Mouse (Mus musculus) heart, embryonic 12.5 days (tissue): ENCODE results near the gene Siae. TPM values are rescaled to one million over a fixed set of nuclear protein-coding genes. Genes with fewer than 3 reads are reported as not detected.

ENCODE experiments used
- ATAC-seq: fragments of 200-750 bp; cut with Nextera tagmentation; 2 replicates; pipeline ENCODE4 v1.8.0; 2017; ENCODE audit warnings: moderate TSS enrichment, moderate library complexity; ENCODE audit not compliant: insufficient number of reproducible peaks, low FRiP score
- H3K27ac ChIP-seq: fragments of 300-500 bp; sonication (generic); 2 replicates; pipeline ENCODE4 v1.5.1; 2016; ENCODE audit warnings: mild to moderate bottlenecking, moderate library complexity; ENCODE audit not compliant: poor library complexity, severe bottlenecking
- H3K27me3 ChIP-seq: fragments of 300-500 bp; sonication (generic); replicated peaks from 2 replicates; pipeline ENCODE4 v1.6.1; 2016; ENCODE audit warnings: mild to moderate bottlenecking, moderate library complexity
- H3K36me3 ChIP-seq: fragments of 300-500 bp; sonication (generic); 2 replicates; pipeline ENCODE4 v1.6.1; 2016; ENCODE audit warnings: mild to moderate bottlenecking, moderate library complexity
- H3K4me1 ChIP-seq: fragments of 300-500 bp; sonication (generic); replicated peaks from 2 replicates; pipeline ENCODE4 v1.6.1; 2016; ENCODE audit warnings: mild to moderate bottlenecking
- H3K4me2 ChIP-seq: fragments of 300-500 bp; sonication (generic); 2 replicates; pipeline ENCODE4 v1.6.1; 2016; ENCODE audit warnings: mild to moderate bottlenecking, moderate library complexity
- H3K4me3 ChIP-seq: fragments of 300-500 bp; sonication (generic); 2 replicates; pipeline ENCODE4 v1.5.1; 2016; ENCODE audit warnings: mild to moderate bottlenecking
- H3K9ac ChIP-seq: fragments of 300-500 bp; sonication (generic); 2 replicates; pipeline ENCODE4 v1.6.1; 2016; ENCODE audit warnings: mild to moderate bottlenecking, moderate library complexity
- H3K9me3 ChIP-seq: fragments of 300-500 bp; sonication (generic); replicated peaks from 2 replicates; pipeline ENCODE4 v1.6.1; 2016; ENCODE audit warnings: mild to moderate bottlenecking, moderate library complexity
- WGBS: fragments of 180-500 bp; shearing (Covaris S2); methylation state at CpG from one replicate; pipeline ENCODE4 v1.1.7; 2016; 5-methylcytosine and 5-hydroxymethylcytosine counted together
- polyA plus RNA-seq: library from polyadenylated mRNA; unstranded; fragments of >200 nt; fragmentation: Nextera tagmentation; extraction: Ambion mirVana; gene quantifications from 2 replicates; pipeline ENCODE4 v1.2.1, GENCODE M21; 2016

Gene Siae
- polyA plus RNA-seq, 1 experiment from 2014 or later = 11.1 TPM

DNA sequence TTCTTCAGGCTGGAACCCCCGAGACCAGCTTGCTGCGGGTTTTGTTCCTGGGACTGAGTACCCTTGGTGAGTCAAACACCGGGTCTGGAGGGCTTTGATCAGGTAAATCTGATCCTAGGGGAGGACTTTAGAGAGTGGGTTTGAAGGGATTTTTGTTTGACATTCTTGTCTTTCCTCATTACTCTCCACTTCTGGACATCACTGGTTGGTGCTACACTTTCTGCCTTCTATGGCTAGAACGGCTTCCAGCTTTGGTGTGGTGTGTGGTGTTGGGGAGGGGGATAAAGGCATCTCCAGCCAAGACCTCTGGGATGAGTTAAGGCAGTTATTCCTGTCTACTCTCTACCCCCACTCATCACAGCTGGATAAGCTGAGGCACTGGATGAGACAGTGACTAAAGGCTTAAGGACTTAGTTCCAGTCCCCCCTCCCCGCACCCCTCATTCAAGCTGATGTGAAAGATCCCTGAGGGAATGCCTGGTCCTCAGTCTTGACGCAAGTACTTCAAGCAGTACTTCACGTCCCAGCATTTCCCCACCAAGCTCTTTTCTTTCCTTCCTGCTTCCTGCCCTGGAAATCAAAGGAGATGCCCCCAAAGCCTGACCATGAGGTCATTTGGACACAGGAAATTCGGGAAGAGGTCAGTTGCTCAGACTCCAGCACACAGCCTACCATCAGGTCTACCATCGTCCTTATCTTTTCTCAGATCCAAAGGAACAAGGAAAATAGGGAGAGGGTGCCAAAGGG is 27.1 kb upstream of the Siae start:
- no peaks in the 10 kb centered on the region for H3K9me3 ChIP-seq
- H3K4me3 ChIP-seq = peak overlapping the region; percentile 49
- H3K36me3 ChIP-seq = peaks cover 6% of the 10 kb centered on the region
- ATAC-seq = no peak
- H3K4me1 ChIP-seq = peaks cover 41% of the 10 kb centered on the region
- H3K4me2 ChIP-seq = peak overlapping the region; percentile 86
- WGBS = 25% methylated on average over 9 of the region's 9 CpGs
- H3K27ac ChIP-seq = peak overlapping the region; percentile 78
- peak overlapping the region; percentile 73 for H3K9ac ChIP-seq
- H3K27me3 ChIP-seq = peaks cover 17% of the 10 kb centered on the region

DNA sequence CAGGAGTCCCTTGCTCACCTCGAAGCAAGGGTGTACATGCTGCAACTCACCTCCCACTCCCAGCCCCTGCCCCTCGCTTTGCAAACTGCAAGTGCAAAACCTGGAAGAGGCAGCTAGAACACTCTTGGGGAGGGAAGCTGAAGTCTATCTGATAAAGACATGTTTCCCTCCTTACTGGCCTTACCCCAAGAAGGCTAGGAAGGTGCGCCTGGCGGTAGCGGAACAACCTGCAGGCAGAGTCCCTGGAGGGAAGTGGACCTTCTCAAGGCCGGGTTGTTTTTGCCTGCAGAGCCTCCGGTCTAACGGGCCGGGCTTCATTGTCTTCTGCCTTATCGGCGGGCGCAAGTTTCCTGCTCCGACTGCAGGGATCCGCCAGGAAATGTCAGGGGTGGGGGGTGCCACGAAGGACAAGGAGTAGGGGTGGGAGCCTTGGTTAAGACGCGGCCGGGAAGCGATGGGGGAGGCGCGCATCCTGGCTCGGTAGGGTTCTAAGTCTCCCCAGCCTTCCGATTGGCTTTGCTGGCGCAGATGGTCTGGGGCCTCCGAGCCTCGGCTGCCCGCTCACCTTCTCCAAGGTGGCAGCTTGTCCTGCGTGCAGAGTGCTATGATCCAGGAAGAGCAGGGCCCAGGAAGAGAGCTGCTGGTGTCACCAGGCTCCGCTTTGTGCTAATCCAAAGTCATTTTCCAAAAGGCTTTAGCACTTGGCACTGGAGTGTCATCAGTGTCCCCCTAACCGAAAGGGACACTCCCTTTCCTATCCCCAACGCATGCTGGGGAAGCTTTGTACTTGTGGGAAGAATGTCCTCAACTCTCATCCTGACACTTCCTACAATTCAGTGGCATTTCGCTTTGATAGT is 25.2 kb upstream of the Siae start:
- H3K27me3 ChIP-seq = peaks cover 17% of the 10 kb centered on the region
- peak overlapping the region; percentile 78 for H3K27ac ChIP-seq
- ATAC-seq = peak; percentile 75

DNA sequence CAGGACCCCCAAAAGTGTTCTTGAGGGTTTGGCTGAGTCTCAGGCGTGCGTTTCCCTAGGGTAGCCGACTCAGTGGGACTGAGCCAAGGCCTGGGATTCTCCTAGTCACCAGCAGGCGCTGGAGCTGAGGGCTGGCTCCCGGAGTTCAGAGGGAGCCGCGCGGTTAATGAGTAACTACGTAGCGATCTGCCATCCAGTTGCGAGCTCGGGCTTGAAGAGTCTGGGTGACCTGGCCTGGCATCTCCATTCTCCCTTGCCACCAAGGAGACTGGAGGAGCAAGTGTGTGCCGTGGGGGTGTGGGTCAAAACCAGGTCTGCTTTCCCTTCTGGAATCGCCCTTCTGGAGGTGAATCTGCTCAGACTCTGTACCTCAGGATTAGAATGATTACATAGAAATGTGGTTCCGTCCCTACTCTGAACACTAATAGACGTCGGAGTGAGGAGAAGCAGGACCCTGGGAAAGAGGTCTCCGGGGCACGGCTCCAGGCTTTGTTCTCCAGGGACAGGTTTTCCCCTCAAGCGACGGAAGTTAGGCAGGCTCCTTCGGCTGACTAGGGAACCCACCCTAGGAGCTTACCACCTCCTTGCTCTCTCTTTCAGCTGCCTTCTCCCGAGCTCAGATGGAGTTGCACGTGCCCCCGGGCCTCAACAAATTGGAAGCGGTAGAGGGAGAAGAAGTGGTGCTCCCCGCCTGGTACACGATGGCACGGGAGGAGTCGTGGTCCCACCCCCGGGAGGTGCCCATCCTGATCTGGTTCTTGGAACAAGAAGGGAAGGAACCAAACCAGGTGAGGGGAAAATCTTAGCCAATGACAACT is 24.4 kb upstream of the Siae start:
- peak; percentile 46 for ATAC-seq
- 3% methylated on average over 31 of the region's 31 CpGs for WGBS

More for the DNA sequence above, 25.2 kb upstream of the Siae start:
- peaks cover 38% of the 10 kb centered on the region for H3K4me1 ChIP-seq
- peak overlapping the region; percentile 86 for H3K4me2 ChIP-seq
- no peaks in the 10 kb centered on the region for H3K9me3 ChIP-seq
- peak overlapping the region; percentile 73 for H3K9ac ChIP-seq
- H3K4me3 ChIP-seq = peak overlapping the region; percentile 49
- 0 out of 2 replicates have a peak, but pooled peaks cover 4% of the 10 kb centered on the region for H3K36me3 ChIP-seq
- under 1% methylated on average over 32 of the region's 32 CpGs for WGBS

DNA sequence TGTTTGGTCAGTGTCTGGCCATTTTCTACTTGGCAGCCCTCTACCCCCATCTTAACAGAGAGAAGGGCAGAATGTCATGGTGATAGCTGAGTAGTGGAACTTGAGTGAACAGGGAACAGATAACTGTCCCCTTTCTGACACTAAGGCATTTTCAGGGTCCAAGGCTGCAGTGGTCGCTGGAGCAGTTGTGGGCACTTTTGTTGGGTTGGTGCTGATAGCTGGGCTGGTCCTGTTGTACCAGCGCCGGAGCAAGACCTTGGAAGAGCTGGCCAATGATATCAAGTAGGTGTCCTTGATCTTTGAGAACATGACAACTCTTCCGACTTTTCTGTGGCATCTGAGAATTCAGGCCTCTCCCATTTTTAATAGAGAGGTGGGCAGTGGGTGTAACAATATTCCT is 18.6 kb upstream of the Siae start:
- H3K9ac ChIP-seq = no peak overlapping the region
- WGBS = 60% methylated on average over 4 of the region's 4 CpGs
- peaks cover 12% of the 10 kb centered on the region; the same call in 1 of the 2 replicates for H3K27me3 ChIP-seq
- H3K36me3 ChIP-seq = peaks cover 6% of the 10 kb centered on the region; the same call in 1 of the 2 replicates
- H3K4me1 ChIP-seq = peaks cover 24% of the 10 kb centered on the region
- no peak overlapping the region for H3K27ac ChIP-seq
- no peak overlapping the region for H3K4me3 ChIP-seq
- H3K4me2 ChIP-seq = no peak overlapping the region
- H3K9me3 ChIP-seq = no peaks in the 10 kb centered on the region
- no peak for ATAC-seq

More for the DNA sequence above, 24.4 kb upstream of the Siae start:
- Histone ChIP-seq H3K4me2 (peak overlapping the region; percentile 86), H3K9me3 (no peaks in the 10 kb centered on the region), H3K27me3 (peaks cover 17% of the 10 kb centered on the region), H3K27ac (peak overlapping the region; percentile 78), H3K4me3 (peak overlapping the region; percentile 49), H3K36me3 (peaks cover 6% of the 10 kb centered on the region; the same call in 1 of the 2 replicates), H3K9ac (peak overlapping the region; percentile 73), H3K4me1 (peaks cover 37% of the 10 kb centered on the region)

DNA sequence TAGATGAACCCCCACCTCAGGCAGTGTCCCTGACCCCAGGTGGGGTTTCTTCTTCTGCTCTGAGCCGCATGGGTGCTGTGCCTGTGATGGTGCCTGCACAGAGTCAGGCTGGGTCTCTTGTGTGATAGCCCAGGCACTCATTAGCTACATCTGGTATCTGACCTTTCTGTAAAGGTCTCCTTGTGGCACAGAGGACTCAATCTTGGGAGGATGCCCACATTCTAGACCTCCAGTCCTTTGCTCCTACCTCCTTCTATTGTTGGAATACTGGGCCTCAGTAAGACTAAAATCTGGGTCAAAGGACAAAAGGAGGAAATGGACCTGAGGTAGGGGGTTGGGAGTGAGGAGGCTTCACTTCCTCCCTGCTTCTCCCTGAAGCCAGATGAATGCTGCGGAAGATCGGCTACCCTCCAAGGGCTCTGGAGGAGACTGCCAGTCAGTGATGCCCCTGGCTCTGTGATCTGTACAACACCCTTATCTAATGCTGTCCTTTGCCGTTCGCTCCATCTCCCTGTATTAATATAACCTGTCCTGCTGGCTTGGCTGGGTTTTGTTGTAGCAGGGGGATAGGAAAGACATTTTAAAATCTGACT is 17.7 kb upstream of the Siae start:
- peaks cover 23% of the 10 kb centered on the region for H3K4me1 ChIP-seq
- no peak overlapping the region for H3K4me3 ChIP-seq
- no peaks in the 10 kb centered on the region for H3K9me3 ChIP-seq
- H3K36me3 ChIP-seq = peaks cover 6% of the 10 kb centered on the region; the same call in 1 of the 2 replicates
- peak; percentile 13; the same call in 1 of the 2 replicates for ATAC-seq
- 56% methylated on average over 5 of the region's 5 CpGs for WGBS
- H3K27me3 ChIP-seq = peaks cover 12% of the 10 kb centered on the region; the same call in 1 of the 2 replicates
- no peak overlapping the region for H3K4me2 ChIP-seq
- H3K27ac ChIP-seq = no peak overlapping the region
- H3K9ac ChIP-seq = no peak overlapping the region

DNA sequence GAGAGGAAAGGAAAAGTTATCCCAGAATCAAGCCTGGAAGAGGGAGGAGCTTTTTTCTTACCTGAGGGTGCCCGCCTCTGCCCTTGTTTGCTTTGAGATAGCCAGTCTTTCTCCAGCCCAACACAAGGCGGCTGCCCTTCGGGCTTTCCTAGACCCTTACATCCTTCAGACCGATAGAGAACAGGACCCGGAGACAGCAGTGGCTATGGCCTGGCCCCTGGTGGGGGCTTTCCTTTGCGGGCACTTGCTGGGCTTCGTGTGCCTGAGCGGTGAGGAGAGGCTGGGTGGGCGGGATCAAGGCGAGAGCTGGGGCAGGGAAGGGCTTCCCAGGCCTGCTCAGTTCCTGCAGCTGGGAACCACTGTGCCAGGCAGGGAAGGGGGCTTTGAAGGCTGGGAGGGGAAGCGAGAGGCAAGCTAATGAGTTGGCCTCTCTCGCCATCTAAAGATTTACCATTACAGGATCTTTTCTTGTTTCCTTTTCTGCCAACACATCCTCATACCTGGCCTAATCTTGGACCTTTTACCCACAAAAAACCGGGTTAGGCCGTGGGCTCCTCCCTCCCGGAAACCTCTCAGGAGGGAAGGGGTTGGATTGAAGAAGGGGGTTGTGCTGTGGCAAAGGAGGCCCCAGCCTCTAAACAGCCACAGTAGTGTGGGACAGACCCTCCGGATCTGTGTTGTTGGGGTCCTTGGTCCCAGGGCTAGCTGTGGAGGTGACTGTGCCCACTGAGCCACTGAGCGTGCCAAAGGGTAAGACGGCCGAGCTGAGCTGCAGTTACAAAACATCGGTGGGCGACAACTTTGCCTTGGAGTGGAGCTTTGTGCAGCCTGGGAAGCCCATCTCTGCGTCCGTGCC is 16.1 kb upstream of the Siae start, which contains the start of gene Vsig2:
TSS of gene Vsig2 (plus strand) at position 86 of the 856 bp plus-strand sequence.
- Histone ChIP-seq H3K4me3 (no peak within 1 kb of the TSS), H3K27me3 (peaks cover 12% of the 10 kb centered on the region; the same call in 1 of the 2 replicates), H3K27ac (no peak within 1 kb of the TSS), H3K4me2 (no peak within 1 kb of the TSS), H3K9me3 (no peaks in the 10 kb centered on the region), H3K4me1 (peaks cover 28% of the 10 kb centered on the region), H3K36me3 (peaks cover 6% of the 10 kb centered on the region; the same call in 1 of the 2 replicates), H3K9ac (no peak within 1 kb of the TSS)
- WGBS = 51% methylated on average over 23 of the region's 23 CpGs
- no peak for ATAC-seq

DNA sequence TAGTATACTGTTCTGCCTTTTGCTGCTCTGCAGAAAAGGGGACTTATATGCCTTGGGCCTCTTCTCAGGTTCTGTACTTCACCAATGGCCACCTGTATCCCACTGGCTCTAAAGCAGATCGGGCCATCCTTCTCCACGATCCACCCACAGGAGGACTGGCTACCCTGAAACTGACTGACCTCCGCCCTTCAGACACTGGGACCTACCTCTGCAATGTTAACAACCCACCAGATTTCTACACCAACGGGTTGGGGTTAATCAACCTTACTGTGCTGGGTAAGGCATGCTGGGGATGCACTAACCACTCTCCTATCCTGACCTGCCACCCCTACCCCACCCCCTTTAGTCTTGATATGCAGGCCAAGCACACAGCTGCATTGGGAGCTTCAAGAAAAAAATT is 15.3 kb upstream of the Siae start:
- Histone ChIP-seq H3K9me3 (no peaks in the 10 kb centered on the region), H3K4me3 (no peak overlapping the region), H3K27me3 (peaks cover 14% of the 10 kb centered on the region), H3K27ac (no peak overlapping the region), H3K36me3 (peaks cover 6% of the 10 kb centered on the region; the same call in 1 of the 2 replicates), H3K4me1 (peaks cover 33% of the 10 kb centered on the region), H3K9ac (no peak overlapping the region), H3K4me2 (no peak overlapping the region)
- 86% methylated on average over 4 of the region's 4 CpGs for WGBS
- ATAC-seq = no peak

DNA sequence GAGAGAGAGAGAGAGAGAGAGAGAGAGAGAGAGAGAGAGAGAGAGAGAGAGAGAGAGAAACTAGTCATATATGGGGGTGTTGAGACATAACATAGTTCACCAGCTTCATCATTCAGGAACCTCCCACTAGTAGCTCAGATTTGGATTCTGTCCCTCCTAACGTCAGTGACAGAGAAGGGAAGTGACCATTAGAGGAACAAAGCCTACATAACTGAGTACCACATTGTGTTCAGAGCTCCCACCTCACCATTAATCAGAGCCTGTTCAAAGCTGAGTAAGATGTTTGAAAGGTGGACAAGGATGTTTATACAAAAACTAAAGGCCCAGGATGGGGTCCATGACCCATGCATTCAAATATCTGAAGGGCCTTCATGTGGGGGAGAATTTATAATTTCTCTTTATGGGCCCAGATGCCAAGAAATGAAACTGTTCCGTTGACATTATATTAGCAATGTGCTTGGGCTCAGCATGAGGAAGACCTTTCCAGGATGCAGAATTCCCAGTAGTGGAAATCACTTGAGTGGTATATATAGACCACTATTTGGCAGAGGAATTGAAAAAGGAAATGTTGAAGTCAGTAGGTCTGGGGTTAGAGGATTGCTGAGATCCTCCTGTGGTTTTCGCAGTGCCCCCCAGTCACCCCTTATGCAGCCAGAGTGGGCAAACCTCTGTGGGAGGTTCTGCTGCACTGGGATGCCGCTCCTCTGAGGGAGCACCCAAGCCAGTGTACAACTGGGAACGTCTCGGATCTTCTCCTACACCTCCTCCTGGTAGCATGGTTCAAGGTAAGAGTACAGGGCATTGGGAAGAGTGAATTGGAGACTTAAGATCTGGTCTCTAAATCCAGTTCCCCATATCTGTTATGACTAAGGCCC is 14.6 kb upstream of the Siae start:
- Histone ChIP-seq H3K9ac (no peak overlapping the region), H3K4me3 (no peak overlapping the region), H3K27me3 (peaks cover 21% of the 10 kb centered on the region), H3K4me1 (peaks cover 40% of the 10 kb centered on the region), H3K36me3 (peaks cover 4% of the 10 kb centered on the region; the same call in 1 of the 2 replicates), H3K9me3 (no peaks in the 10 kb centered on the region), H3K27ac (no peak overlapping the region), H3K4me2 (no peak overlapping the region)
- WGBS = 79% methylated on average over 6 of the region's 6 CpGs
- ATAC-seq = no peak
